Mouse (Mus musculus) embryonic facial prominence, embryonic 14.5 days (tissue): Measurements from ENCODE around the gene Snx8. TPM values are rescaled to one million over a fixed set of nuclear protein-coding genes. Genes with fewer than 3 reads are reported as not detected.

Source experiments
- ATAC-seq: fragments of 200-750 bp; cut with Nextera tagmentation; 2 replicates; pipeline ENCODE4 v1.8.0; 2017; ENCODE audit warnings: low read depth, moderate number of reproducible peaks, moderate TSS enrichment
- DNase-seq: peaks from one replicate; pipeline ENCODE4 v3.0.0-alpha.2; 2015; ENCODE audit warnings: low spot score
- H3K27ac ChIP-seq: fragments of 300-500 bp; sonication (generic); replicated peaks from 2 replicates; pipeline ENCODE4 v1.5.1; 2014; ENCODE audit warnings: low read depth, mild to moderate bottlenecking, low read length, moderate library complexity
- H3K27me3 ChIP-seq: fragments of 300-500 bp; sonication (generic); replicated peaks from 2 replicates; pipeline ENCODE4 v1.6.1; 2014; ENCODE audit warnings: low read length; ENCODE audit not compliant: control insufficient read depth, insufficient read depth
- H3K36me3 ChIP-seq: fragments of 300-500 bp; sonication (generic); 2 replicates; pipeline ENCODE4 v1.6.1; 2014; ENCODE audit warnings: low read length, mixed read lengths; ENCODE audit not compliant: control insufficient read depth, insufficient read depth
- H3K4me1 ChIP-seq: fragments of 300-500 bp; sonication (generic); 2 replicates; pipeline ENCODE4 v1.6.1; 2014; ENCODE audit warnings: antibody characterized with exemption, low read length; ENCODE audit not compliant: control insufficient read depth, insufficient read depth
- H3K4me2 ChIP-seq: fragments of 300-500 bp; sonication (generic); 2 replicates; pipeline ENCODE4 v1.6.1; 2014; ENCODE audit warnings: low read depth, mild to moderate bottlenecking, low read length, moderate library complexity, mixed read lengths
- H3K4me3 ChIP-seq: fragments of 300-500 bp; sonication (generic); 2 replicates; pipeline ENCODE4 v1.5.1; 2014; ENCODE audit warnings: low read depth, mild to moderate bottlenecking, low read length
- H3K9ac ChIP-seq: fragments of 300-500 bp; sonication (generic); 2 replicates; pipeline ENCODE4 v1.6.1; 2014; ENCODE audit warnings: low read depth, mild to moderate bottlenecking, low read length, moderate library complexity, mixed read lengths
- H3K9me3 ChIP-seq: fragments of 300-500 bp; sonication (generic); 2 replicates; pipeline ENCODE4 v1.6.1; 2016; ENCODE audit warnings: low read length; ENCODE audit not compliant: control insufficient read depth
- WGBS: fragments of 180-500 bp; shearing (Covaris S2); extraction: QIAGEN DNeasy Blood & Tissue Kit; methylation state at CpG from one replicate; pipeline ENCODE4 v1.1.7; 2014; 5-methylcytosine and 5-hydroxymethylcytosine counted together
- polyA plus RNA-seq: library from polyadenylated mRNA; unstranded; fragments of >200 nt; fragmentation: Nextera tagmentation; extraction: Ambion mirVana; gene quantifications from 2 replicates; pipeline ENCODE4 v1.2.1, GENCODE M21; 2014

Snx8 gene
- polyA plus RNA-seq, 1 experiment from 2014 or later: 11.2 TPM

DNA sequence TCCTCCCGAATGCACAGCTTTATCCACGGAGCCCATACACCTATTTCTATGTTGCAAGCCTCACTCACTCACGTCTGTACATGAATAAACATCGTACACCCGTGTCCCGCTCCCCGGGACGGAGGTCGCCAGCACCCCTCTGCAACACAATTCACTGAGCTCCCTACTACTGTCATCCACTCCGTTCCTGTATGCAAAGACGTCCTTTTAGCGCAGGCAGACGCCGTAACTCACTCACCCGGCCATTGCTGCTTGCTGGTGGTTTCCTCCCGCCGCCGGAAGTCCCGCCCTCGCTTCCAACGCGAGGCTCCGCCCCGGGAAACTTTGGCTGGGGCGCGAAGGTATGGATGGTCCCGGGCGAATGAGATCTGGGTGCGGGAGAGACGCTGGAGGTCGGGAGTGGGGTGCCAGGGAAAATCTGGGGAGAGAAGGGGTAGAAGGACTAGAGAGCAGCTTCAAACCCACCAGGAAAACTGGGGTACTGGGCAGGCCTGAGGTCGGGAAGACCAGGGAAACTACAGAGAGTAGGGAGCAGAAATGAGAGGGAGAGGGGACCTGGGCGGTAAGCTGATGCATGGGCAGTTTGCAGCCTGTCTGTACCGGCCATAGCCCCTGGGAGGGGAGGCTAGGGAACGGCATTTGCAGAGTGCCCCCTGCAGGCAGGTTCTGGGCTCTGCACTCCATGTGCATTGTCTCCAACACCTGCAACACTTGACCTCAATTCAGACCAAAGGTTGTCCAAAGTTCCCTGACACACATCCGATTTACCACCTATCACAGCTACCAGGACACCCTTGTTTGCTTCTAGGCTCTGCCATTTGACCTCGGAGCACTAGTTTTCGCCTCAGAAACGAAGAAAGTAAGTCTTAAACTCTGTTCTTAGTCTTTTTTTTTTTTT lies 57.2 kb downstream of the Snx8 start, which contains the start of gene Mrm2:
Mrm2 (minus strand) TSS at position 284 of the 898 bp plus-strand sequence.
- H3K9ac ChIP-seq: peak within 1 kb of the TSS; percentile 78
- H3K27me3 ChIP-seq: no peaks in the 10 kb centered on the region
- peak; percentile 88 for DNase-seq
- no peaks in the 10 kb centered on the region for H3K9me3 ChIP-seq
- peak within 1 kb of the TSS; percentile 70 for H3K4me3 ChIP-seq
- H3K36me3 ChIP-seq: peaks cover 24% of the 10 kb centered on the region
- peaks cover 8% of the 10 kb centered on the region for H3K4me1 ChIP-seq
- peak; percentile 85 for ATAC-seq
- peak within 1 kb of the TSS; percentile 86 for H3K27ac ChIP-seq
- WGBS: 1% methylated on average over 38 of the region's 39 CpGs
- H3K4me2 ChIP-seq: peak within 1 kb of the TSS; percentile 88

- H3K9me3 ChIP-seq: no peaks in the 10 kb centered on the region
- no peak overlapping the region for H3K27ac ChIP-seq
- WGBS: 94% methylated on average over 5 of the region's 5 CpGs
- H3K9ac ChIP-seq: no peak overlapping the region
- no peaks in the 10 kb centered on the region for H3K27me3 ChIP-seq
- DNase-seq (no peak), ATAC-seq (no peak)
- H3K4me1 ChIP-seq: 0 out of 2 replicates have a peak, but pooled peaks cover 4% of the 10 kb centered on the region
- no peak overlapping the region for H3K4me2 ChIP-seq
- peaks cover 26% of the 10 kb centered on the region for H3K36me3 ChIP-seq
- no peak overlapping the region for H3K4me3 ChIP-seq
These were observed 65.0 kb downstream of the Snx8 start for GRCm38 (mm10) chr5:140324058-140324457.

DNA sequence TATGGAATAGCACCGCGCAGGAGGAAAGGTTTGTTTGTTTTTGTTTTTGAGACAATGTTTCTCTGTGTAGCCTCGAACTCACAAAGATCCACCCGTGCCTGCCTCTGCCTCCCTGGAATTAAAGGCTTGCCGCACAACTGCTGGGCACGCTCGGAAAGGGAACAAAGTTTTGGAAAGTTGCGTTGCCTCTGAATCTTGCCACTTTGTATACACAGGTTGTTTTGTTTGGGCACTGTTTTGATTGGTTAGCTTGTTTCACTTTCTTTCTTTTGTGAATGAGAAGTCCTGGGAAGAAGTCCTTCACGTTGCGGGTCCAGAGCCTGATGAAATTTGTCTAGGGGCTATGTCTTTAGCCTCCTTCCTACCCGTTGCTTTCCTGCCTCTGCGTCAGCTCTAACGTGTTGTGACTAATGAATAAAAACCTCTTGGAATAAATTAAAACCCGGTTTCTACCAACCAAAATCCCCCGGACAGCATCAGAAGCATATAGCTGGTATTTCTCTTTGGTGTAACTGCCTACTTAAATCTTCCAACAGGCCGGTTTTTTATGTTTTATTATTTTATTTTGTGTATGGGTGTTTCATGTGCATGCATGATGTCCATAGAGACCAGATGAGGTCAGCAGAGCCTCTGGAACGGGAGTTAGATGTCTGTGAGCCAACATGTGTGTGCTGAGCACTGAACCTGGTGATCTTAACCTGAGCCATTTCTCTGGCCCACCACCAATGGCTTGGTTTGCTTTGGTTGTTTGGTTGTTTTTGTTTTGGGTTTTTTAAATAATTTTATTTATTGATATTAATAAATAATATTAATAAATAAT lies 67.1 kb downstream of the Snx8 start:
- Histone ChIP-seq H3K4me1 (0 out of 2 replicates have a peak, but pooled peaks cover 4% of the 10 kb centered on the region), H3K27me3 (no peaks in the 10 kb centered on the region), H3K4me2 (peak overlapping the region; percentile 61), H3K36me3 (peaks cover 10% of the 10 kb centered on the region; the same call in 1 of the 2 replicates), H3K9me3 (no peaks in the 10 kb centered on the region), H3K4me3 (peak overlapping the region; percentile 66), H3K27ac (peak overlapping the region; percentile 86), H3K9ac (peak overlapping the region; percentile 93)
- 2% methylated on average over 17 of the region's 17 CpGs for WGBS
- DNase-seq (peak; percentile 54), ATAC-seq (peak; percentile 20; the same call in 1 of the 2 replicates)

GRCm38 (mm10) chr5:140321042-140321755 lies 67.9 kb downstream of the Snx8 start, which contains the start of the genes Mad1l1 and Nudt1:
Mad1l1 (minus strand) TSS chr5:140321552.
Nudt1 (plus strand) TSS chr5:140321656.
- Histone ChIP-seq H3K4me1 (0 out of 2 replicates have a peak, but pooled peaks cover 4% of the 10 kb centered on the region), H3K36me3 (0 out of 2 replicates have a peak, but pooled peaks cover 5% of the 10 kb centered on the region), H3K4me2 (peak within 1 kb of the TSS; percentile 61), H3K27ac (peak within 1 kb of the TSS; percentile 86), H3K9me3 (no peaks in the 10 kb centered on the region), H3K27me3 (no peaks in the 10 kb centered on the region), H3K9ac (peak within 1 kb of the TSS; percentile 93), H3K4me3 (peak within 1 kb of the TSS; percentile 66)
- WGBS: under 1% methylated on average over 53 of the region's 60 CpGs
- DNase-seq (peak; percentile 97), ATAC-seq (peak; percentile 95)

GRCm38 (mm10) chr5:140316716-140317115 lies 72.3 kb downstream of the Snx8 start:
- no peak for ATAC-seq
- Histone ChIP-seq H3K9me3 (no peaks in the 10 kb centered on the region), H3K4me1 (0 out of 2 replicates have a peak, but pooled peaks cover 4% of the 10 kb centered on the region), H3K4me2 (no peak overlapping the region), H3K9ac (no peak overlapping the region), H3K4me3 (no peak overlapping the region), H3K36me3 (peaks cover 29% of the 10 kb centered on the region), H3K27me3 (no peaks in the 10 kb centered on the region), H3K27ac (no peak overlapping the region)
- DNase-seq: peak; percentile 6
- WGBS: 85% methylated on average over 3 of the region's 3 CpGs

- DNase-seq (no peak), ATAC-seq (0 out of 2 replicates have a peak, but pooled peaks have one; percentile 44)
- no peak overlapping the region for H3K4me2 ChIP-seq
- H3K4me3 ChIP-seq: no peak overlapping the region
- H3K9me3 ChIP-seq: no peaks in the 10 kb centered on the region
- no peaks in the 10 kb centered on the region for H3K27me3 ChIP-seq
- H3K4me1 ChIP-seq: no peaks in the 10 kb centered on the region
- H3K9ac ChIP-seq: no peak overlapping the region
- WGBS: 91% methylated on average over 14 of the region's 14 CpGs
- H3K27ac ChIP-seq: no peak overlapping the region
- H3K36me3 ChIP-seq: peaks cover 75% of the 10 kb centered on the region
These were observed 81.5 kb downstream of the Snx8 start for GRCm38 (mm10) chr5:140307602-140308001.

GRCm38 (mm10) chr5:140306016-140306415 lies 83.0 kb downstream of the Snx8 start:
- WGBS: 90% methylated on average over 8 of the region's 8 CpGs
- DNase-seq (no peak), ATAC-seq (no peak)
- Histone ChIP-seq H3K27me3 (no peaks in the 10 kb centered on the region), H3K9me3 (no peaks in the 10 kb centered on the region), H3K9ac (no peak overlapping the region), H3K4me1 (no peaks in the 10 kb centered on the region), H3K4me3 (no peak overlapping the region), H3K36me3 (peaks cover 74% of the 10 kb centered on the region), H3K27ac (no peak overlapping the region), H3K4me2 (no peak overlapping the region)

- Histone ChIP-seq H3K4me1 (no peaks in the 10 kb centered on the region), H3K4me3 (no peak overlapping the region), H3K27me3 (no peaks in the 10 kb centered on the region), H3K27ac (no peak overlapping the region), H3K36me3 (peaks cover 77% of the 10 kb centered on the region), H3K9ac (no peak overlapping the region), H3K9me3 (no peaks in the 10 kb centered on the region), H3K4me2 (no peak overlapping the region)
- DNase-seq (no peak), ATAC-seq (no peak)
- WGBS: 95% methylated on average over 4 of the region's 4 CpGs
These were observed 90.8 kb downstream of the Snx8 start for GRCm38 (mm10) chr5:140298291-140298690.
